Mouse (Mus musculus) Muller cell, postnatal 12 days (primary cell): ENCODE data around the gene Qrfpr.
A peak's percentile ranks its signal among the peaks of the same experiment; 100 is the strongest.

Experiments used
- DNase-seq: peaks from one replicate; pipeline ENCODE4 v3.0.0-alpha.2; 2015; ENCODE audit errors: inconsistent ontology term

Qrfpr gene

GRCm38 (mm10) chr3:36150934-36151686 is 71.0 kb downstream of the Qrfpr start, which contains the start of gene D3Ertd254e:
Gene D3Ertd254e (plus strand): TSS chr3:36151017.
- peak; percentile 93 for DNase-seq

GRCm38 (mm10) chr3:36150537-36150933 is 71.6 kb downstream of the Qrfpr start:
- no peak for DNase-seq

GRCm38 (mm10) chr3:36138996-36139395 is 83.1 kb downstream of the Qrfpr start:
- no peak for DNase-seq

- peak; percentile 49 for DNase-seq
Measured at GRCm38 (mm10) chr3:36138171-36138660, 83.9 kb downstream of the Qrfpr start.

- peak; percentile 38 for DNase-seq
Measured at GRCm38 (mm10) chr3:36137560-36137959, 84.6 kb downstream of the Qrfpr start.

- no peak for DNase-seq
Measured at GRCm38 (mm10) chr3:36136152-36136551, 86.0 kb downstream of the Qrfpr start.
